ENCODE assay signal across 19 mouse cellular contexts in genomic region chr16:40878301-40878700, GRCm38 (mm10).
DNase-seq lines count a peak whose midpoint lies in the region; ATAC-seq lines count a peak whose summit lies in the region.
"Had no signal": no experiment of that assay in that cellular context is flagged by ENCODE, and none has a peak within 500 bp of the region (broad histone marks: within the 10 kb centered on the region; RNA-seq: fewer than 3 reads in every experiment).

No protein-coding gene starts in this region.

- WGBS in forebrain, embryonic 14.5 days: 72% methylated on average over 4 of the region's 4 CpGs
- 95% methylated on average over 4 of the region's 4 CpGs for WGBS in forebrain, embryonic 11.5 days

- no peaks in the 10 kb centered on the region for H3K9me3 ChIP-seq in forebrain, embryonic 14.5 days (replicated peaks; ENCODE audit: control insufficient read depth, low read length)
- no peaks in the 10 kb centered on the region for H3K9me3 ChIP-seq in forebrain, embryonic 11.5 days (ENCODE audit: control insufficient read depth, low read length)
- H3K9me3 ChIP-seq: embryonic facial prominence, embryonic 15.5 days; heart, embryonic 12.5 days; lung, embryonic 15.5 days; midbrain, embryonic 15.5 days had no signal

- H3K27ac ChIP-seq in forebrain, embryonic 14.5 days (ENCODE audit: low read depth, low read length): no peak overlapping the region
- H3K27ac ChIP-seq in forebrain, embryonic 11.5 days (ENCODE audit: low read depth, low read length): no peak overlapping the region
- H3K27ac ChIP-seq: embryonic facial prominence, embryonic 15.5 days; left cerebral cortex, adult 2 months; lung, embryonic 15.5 days; midbrain, embryonic 15.5 days had no signal

- peak; percentile 54; the same call in 1 of the 2 replicates for ATAC-seq in forebrain, embryonic 14.5 days
- ATAC-seq in forebrain, embryonic 11.5 days (replicated peaks; ENCODE audit: low FRiP score): no peak
- ATAC-seq: activated CD4-positive, CD25-positive, alpha-beta regulatory T cell, adult 4 months; inflammation-experienced regulatory T-cells, adult 6 months; midbrain, embryonic 15.5 days had no signal

- H3K4me3 ChIP-seq in forebrain, embryonic 14.5 days (ENCODE audit: low read depth, low read length): no peak overlapping the region
- no peak overlapping the region for H3K4me3 ChIP-seq in forebrain, embryonic 11.5 days (ENCODE audit: low read depth, low read length)
- H3K4me3 ChIP-seq: embryonic facial prominence, embryonic 15.5 days; heart, embryonic 12.5 days; left cerebral cortex, adult 2 months; lung, embryonic 15.5 days; midbrain, embryonic 15.5 days had no signal

- no peak overlapping the region for H3K9ac ChIP-seq in forebrain, embryonic 14.5 days (ENCODE audit: low read length)
- no peak overlapping the region for H3K9ac ChIP-seq in forebrain, embryonic 11.5 days (ENCODE audit: low read length)
- H3K9ac ChIP-seq: embryonic facial prominence, embryonic 15.5 days; heart, embryonic 12.5 days; lung, embryonic 15.5 days; midbrain, embryonic 15.5 days had no signal

- no peaks in the 10 kb centered on the region for H3K36me3 ChIP-seq in forebrain, embryonic 14.5 days (ENCODE audit: control insufficient read depth, insufficient read depth, low read length)
- H3K36me3 ChIP-seq in forebrain, embryonic 11.5 days (ENCODE audit: control insufficient read depth, insufficient read depth, low read length): no peaks in the 10 kb centered on the region
- H3K36me3 ChIP-seq: embryonic facial prominence, embryonic 15.5 days; heart, embryonic 12.5 days; lung, embryonic 15.5 days; midbrain, embryonic 15.5 days had no signal

- DNase-seq in forebrain, embryonic 14.5 days (ENCODE audit: low spot score): peak; percentile 64
- no peak for DNase-seq in forebrain, embryonic 11.5 days (ENCODE audit: low spot score)
- DNase-seq in layer of hippocampus, adult 11-12 months (ENCODE audit: low spot score): peak; percentile 28
- no peak for DNase-seq in layer of hippocampus, postnatal 10 days (ENCODE audit: low spot score in 2 of 2)
- DNase-seq in right cerebral cortex, adult 2 months (ENCODE audit: low spot score in 2 of 2): peak; percentile 18 to 52
- no peak for DNase-seq in right cerebral cortex, postnatal 25 days
- DNase-seq in telencephalon, adult 2 months (ENCODE audit: low read depth, low spot score): peak; percentile 45
- no peak for DNase-seq in adrenal gland, adult 2 months
- DNase-seq: cerebellum, adult 11-12 months; heart, postnatal 36 days; kidney, adult 9 months had no signal

- no peaks in the 10 kb centered on the region for H3K4me1 ChIP-seq in forebrain, embryonic 14.5 days (ENCODE audit: control insufficient read depth, insufficient read depth, low read length)
- H3K4me1 ChIP-seq in forebrain, embryonic 11.5 days (replicated peaks; ENCODE audit: control insufficient read depth, insufficient read depth, low read length): no peaks in the 10 kb centered on the region
- H3K4me1 ChIP-seq: embryonic facial prominence, embryonic 15.5 days; heart, embryonic 12.5 days; lung, embryonic 15.5 days; midbrain, embryonic 15.5 days had no signal

- H3K4me2 ChIP-seq in forebrain, embryonic 14.5 days (ENCODE audit: low read length): no peak overlapping the region
- no peak overlapping the region for H3K4me2 ChIP-seq in forebrain, embryonic 11.5 days (ENCODE audit: low read depth, low read length, severe bottlenecking)
- H3K4me2 ChIP-seq: embryonic facial prominence, embryonic 15.5 days; heart, embryonic 12.5 days; liver, embryonic 11.5 days; lung, embryonic 15.5 days; midbrain, embryonic 15.5 days had no signal

- H3K27me3 ChIP-seq in forebrain, embryonic 14.5 days (replicated peaks; ENCODE audit: control insufficient read depth, insufficient read depth, low read length): no peaks in the 10 kb centered on the region
- no peaks in the 10 kb centered on the region for H3K27me3 ChIP-seq in forebrain, embryonic 11.5 days (ENCODE audit: control insufficient read depth, insufficient read depth, low read length)
- H3K27me3 ChIP-seq: embryonic facial prominence, embryonic 15.5 days; heart, embryonic 12.5 days; lung, embryonic 15.5 days; midbrain, embryonic 15.5 days had no signal

Comparison
In these comparisons a context has a peak if more than half of its experiments do, and no peak if none do; other contexts are left out.
1. DNase-seq: peak in forebrain, embryonic 14.5 days (single experiment), layer of hippocampus, adult 11-12 months (single experiment), right cerebral cortex, adult 2 months (2 of 2) and telencephalon, adult 2 months (single experiment); none in forebrain, embryonic 11.5 days (single experiment), layer of hippocampus, postnatal 10 days (0 of 2), right cerebral cortex, postnatal 25 days (single experiment) and adrenal gland, adult 2 months (single experiment).